Mouse (Mus musculus) kidney, postnatal 4 days (tissue): ENCODE measurements at regions not wholly inside any gene's neighbourhood (a gene's known extent, or its start where the extent isn't known, plus 50 kb on each side); places are given as distances from the start of the nearest gene placed in this dataset.

ENCODE experiments used
- DNase-seq, 2 experiments: peaks; one replicate each; pipeline ENCODE4 v3.0.0; 2021; ENCODE audit warnings: mixed read lengths in 2 of 2

- DNase-seq = no peak
Measured at GRCm38 (mm10) chr8:127909580-127909979, 448.8 kb upstream of the Nrp1 start.

DNA sequence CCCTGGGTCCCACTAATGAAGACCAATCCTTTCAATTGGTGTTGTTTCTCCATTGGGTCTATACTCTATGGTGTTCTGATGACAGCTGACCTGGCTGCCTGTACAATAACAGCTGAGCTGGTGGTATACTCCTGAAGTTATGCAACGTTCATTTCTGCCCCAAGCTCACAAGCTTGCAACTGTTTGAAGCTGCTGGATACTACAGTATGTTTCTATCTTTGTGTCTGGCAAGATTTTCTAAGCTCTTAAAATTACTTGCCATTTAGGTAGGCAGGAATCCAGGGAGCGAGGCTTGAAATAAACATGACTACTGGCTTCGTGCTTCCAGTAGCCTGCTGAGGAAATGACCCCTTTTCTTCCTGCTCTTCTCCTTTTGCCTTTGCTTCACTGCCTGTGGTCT lies 444.3 kb upstream of the Nrp1 start:
- DNase-seq = no peak

DNA sequence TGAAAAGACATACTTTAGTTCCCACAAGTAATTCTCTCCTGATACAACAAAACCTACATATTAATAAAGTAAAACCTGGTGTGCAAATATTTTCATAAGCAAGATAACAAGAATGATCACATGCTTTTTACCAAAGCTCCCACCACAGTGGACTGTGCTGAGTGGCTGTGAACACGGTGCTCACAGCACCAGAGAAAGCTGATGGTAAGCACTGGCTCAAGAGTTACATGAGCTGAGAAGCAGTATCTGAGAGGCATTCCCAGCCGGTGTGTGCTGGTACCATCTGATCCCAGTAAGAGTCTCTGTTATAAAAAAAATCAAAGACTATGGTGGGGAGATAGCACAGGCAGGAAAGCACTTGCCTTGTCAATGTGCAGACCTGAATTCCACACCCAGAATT lies 443.5 kb upstream of the Nrp1 start:
- DNase-seq = no peak

DNA sequence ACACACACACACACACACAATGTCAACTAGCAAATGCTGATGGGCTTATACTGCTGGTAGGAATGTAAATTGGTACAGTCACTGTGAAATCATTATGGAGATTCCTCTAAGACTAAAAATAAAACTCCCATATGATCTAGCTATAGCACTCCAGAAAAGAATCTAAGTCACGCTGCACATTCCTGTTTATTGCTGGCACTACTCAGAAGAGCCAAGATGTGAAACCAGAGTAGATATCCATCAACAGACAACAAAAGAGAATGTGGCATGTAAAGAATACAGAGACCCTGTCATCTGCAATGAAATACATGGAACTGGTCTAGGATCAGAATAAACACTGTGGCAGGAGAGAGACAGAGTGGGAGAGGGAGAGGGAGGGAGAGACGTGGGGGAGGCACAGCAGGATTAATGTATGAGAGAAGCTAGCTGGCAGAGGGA lies 442.8 kb upstream of the Nrp1 start:
- DNase-seq = peak; percentile 8 to 22

- no peak for DNase-seq
Measured at GRCm38 (mm10) chr8:127921925-127922324, 436.5 kb upstream of the Nrp1 start.

DNA sequence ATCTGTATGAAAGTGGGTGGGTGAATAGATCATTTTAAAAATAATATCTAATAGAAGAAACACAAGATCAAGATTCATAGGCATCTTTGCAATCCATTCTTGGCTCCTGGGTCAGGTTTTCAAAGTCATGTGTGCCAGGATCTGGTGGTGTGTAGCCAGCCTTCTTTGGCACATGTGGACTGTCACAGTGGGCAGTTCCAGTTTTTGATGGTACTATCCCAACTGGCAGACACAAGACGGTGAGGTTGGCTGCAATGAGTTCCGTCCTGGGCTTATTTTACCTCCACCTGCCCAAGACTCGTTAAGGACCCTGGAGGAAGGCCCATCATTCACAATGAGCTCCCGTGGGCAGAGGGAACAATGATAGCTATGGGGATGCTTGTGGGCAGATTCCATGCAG lies 435.1 kb upstream of the Nrp1 start:
- no peak for DNase-seq

DNA sequence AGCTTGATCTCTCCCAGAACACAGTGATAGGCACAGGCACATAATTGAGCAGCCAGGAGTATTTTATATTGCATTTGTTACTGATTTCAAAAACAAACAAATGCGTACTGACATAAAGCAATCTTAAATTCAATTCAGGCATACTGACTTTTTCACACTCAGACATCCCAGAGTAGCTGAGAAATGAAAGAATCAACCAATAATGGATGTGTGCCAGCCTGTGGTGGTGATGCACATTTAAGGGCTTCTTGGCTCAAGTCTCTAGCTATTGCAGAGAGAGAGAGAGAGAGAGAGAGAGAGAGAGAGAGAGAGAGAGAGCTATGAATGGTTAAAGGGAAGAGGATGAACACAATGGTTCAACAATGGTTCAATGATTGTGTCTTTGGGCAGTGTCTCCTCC lies 426.1 kb upstream of the Nrp1 start:
- no peak for DNase-seq

DNA sequence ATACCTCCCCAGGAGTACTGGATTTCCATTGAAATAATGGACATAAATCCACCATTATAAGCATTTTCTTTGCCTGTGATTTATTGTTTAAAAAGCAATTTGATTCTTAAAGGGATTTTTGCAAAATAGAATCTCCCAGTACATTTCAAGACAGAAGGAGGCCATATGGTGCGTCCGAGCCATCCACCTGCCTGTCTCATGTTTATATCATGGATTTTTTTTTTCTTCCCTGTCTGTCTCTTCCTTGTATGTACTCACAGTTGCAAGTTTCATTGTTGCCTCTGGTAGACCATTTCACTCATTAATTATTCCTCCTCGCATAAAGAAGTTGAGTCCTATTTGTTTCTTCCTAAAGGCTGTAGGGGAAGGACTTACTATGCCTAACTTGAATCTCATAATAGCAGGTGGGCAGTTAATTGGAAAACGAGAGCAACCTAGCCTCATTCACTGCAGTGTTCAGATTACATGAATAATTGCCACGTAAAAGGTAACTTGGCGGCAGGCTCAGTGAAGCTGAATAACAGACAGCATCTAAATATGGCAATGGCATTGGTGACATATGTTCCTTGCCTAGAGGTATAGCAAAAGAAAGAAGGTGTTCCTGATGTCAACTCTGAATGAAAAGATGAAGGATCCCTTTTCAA lies 421.5 kb upstream of the Nrp1 start:
- DNase-seq = no peak

GRCm38 (mm10) chr8:127939284-127939985 lies 419.0 kb upstream of the Nrp1 start:
- DNase-seq = no peak

- DNase-seq = no peak
Measured at GRCm38 (mm10) chr8:127939986-127940359, 418.4 kb upstream of the Nrp1 start.

DNA sequence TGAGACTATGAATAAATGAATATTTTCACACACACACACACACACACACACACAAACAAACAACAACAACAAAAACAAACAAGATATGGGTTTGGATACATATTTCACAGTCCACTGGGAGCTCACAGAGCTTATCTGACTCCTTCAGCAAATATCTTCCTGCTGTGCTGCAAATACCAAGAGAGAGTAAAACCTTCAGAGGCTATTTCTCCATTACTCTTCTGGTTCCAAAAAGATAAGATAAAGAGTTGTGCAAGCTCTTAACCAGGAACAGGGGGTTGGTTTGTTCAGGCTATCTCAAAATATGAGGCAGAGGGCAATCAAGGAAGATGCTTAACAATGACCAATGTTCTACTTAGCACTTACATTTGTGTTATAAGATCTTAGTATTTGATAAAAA lies 416.1 kb upstream of the Nrp1 start:
- no peak for DNase-seq

DNA sequence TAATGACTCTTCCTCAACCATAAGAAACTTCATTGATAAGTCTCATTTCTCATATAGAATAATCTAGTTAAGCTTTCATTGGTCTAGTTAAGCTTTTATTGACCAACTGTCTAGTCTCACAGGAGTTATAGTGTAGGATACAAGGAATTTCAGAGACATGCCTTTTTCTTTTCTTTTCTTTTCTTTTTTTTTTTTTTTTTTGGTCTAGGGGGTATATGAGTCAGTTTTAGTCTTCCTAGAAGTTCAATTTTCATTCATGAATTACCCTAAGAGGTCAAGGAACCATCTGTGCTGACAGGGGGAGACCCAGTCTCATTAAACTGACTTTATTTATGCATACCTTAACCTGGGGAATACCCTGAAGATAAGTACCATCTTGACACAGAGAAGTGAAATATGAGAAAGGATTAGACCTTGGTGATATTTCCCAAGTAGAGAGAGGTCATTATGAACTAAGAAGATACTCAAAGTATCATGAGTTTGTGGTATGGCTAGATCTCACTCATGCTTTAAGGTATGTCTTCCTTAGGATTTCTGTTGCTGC lies 413.4 kb upstream of the Nrp1 start:
- DNase-seq = no peak

- no peak for DNase-seq
Measured at GRCm38 (mm10) chr8:127957571-127957970, 400.8 kb upstream of the Nrp1 start.

- DNase-seq = no peak
Measured at GRCm38 (mm10) chr8:127958351-127959044, 399.9 kb upstream of the Nrp1 start.

GRCm38 (mm10) chr8:127962862-127963261 lies 395.5 kb upstream of the Nrp1 start:
- no peak for DNase-seq

DNA sequence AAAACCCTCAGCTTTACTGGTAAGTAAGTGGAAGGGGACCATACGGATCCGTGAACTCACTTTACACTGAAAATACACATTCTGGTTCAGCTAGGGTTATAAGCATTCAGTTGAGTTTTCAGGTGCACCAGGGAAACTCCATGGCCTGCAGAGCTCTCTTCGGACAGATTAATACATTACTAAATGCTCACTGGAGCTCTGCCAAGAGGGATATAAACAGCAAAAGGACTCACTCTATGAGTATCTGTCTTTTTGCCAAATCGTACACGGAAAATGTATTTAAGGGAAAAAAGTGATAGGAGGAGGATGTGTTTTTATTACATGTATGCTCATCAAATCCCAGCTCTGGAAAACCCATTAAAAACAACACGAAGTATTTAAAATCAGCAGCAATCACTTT lies 394.8 kb upstream of the Nrp1 start:
- DNase-seq = no peak

- DNase-seq = peak; percentile 27 to 40
Measured at GRCm38 (mm10) chr8:127964801-127965200, 393.6 kb upstream of the Nrp1 start.

- no peak for DNase-seq
Measured at GRCm38 (mm10) chr8:127965341-127965740, 393.1 kb upstream of the Nrp1 start.

- DNase-seq = no peak
Measured at GRCm38 (mm10) chr8:127968026-127968425, 390.4 kb upstream of the Nrp1 start.

DNA sequence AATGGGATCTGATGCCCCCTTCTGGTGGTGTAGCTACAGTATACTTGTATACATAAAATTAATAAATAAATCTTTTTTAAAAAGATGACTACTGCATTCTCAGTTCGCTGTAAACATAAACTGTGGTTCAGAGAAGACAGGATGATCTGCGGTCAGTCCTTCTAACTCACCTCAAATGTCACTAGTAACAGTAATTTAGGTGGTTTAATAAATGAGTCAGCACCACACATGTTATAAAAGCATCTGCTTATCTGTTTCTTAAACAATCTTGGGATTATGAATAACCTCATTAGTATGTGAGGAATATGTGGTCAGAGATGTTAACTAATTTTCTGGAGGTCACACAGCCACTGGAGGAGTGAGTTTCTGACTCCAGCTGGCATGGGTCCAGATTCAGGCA lies 385.2 kb upstream of the Nrp1 start:
- DNase-seq = no peak

GRCm38 (mm10) chr8:127977746-127978145 lies 380.7 kb upstream of the Nrp1 start:
- DNase-seq = no peak

- DNase-seq = no peak
Measured at GRCm38 (mm10) chr8:127979180-127980030, 379.0 kb upstream of the Nrp1 start.

GRCm38 (mm10) chr8:127982165-127982564 lies 376.2 kb upstream of the Nrp1 start:
- DNase-seq = no peak
